Mouse (Mus musculus) forebrain, postnatal 0 days (tissue): ENCODE results near the gene Ap3m1. TPM values are rescaled to one million over a fixed set of nuclear protein-coding genes. Genes with fewer than 3 reads are reported as not detected.
A peak's percentile ranks its signal among the peaks of the same experiment; 100 is the strongest.

Source experiments
- ATAC-seq: fragments of 200-750 bp; cut with Nextera tagmentation; 2 replicates; pipeline ENCODE4 v1.8.0; 2017; ENCODE audit warnings: mild to moderate bottlenecking, moderate library complexity
- DNase-seq: peaks from one replicate; pipeline ENCODE4 v3.0.0-alpha.2; 2015
- H3K27ac ChIP-seq: fragments of 300-500 bp; sonication (generic); 2 replicates; pipeline ENCODE4 v1.5.1; 2014; ENCODE audit warnings: low read depth, mild to moderate bottlenecking, antibody characterized with exemption, low read length, moderate library complexity, mixed read lengths
- H3K27me3 ChIP-seq: fragments of 300-500 bp; sonication (generic); 2 replicates; pipeline ENCODE4 v1.6.1; 2014; ENCODE audit warnings: mild to moderate bottlenecking, low read length, mixed read lengths; ENCODE audit not compliant: insufficient read depth
- H3K36me3 ChIP-seq: fragments of 300-500 bp; sonication (generic); 2 replicates; pipeline ENCODE4 v1.6.1; 2014; ENCODE audit warnings: mild to moderate bottlenecking, moderate library complexity; ENCODE audit not compliant: insufficient read depth
- H3K4me1 ChIP-seq: fragments of 300-500 bp; sonication (generic); 2 replicates; pipeline ENCODE4 v1.6.1; 2014; ENCODE audit warnings: antibody characterized with exemption; ENCODE audit not compliant: insufficient read depth
- H3K4me2 ChIP-seq: fragments of 300-500 bp; sonication (generic); 2 replicates; pipeline ENCODE4 v1.6.1; 2014; ENCODE audit warnings: low read depth, mild to moderate bottlenecking, moderate library complexity
- H3K4me3 ChIP-seq: fragments of 300-500 bp; sonication (generic); 2 replicates; pipeline ENCODE4 v1.5.1; 2014; ENCODE audit warnings: low read depth, low read length, mixed read lengths
- H3K9ac ChIP-seq: fragments of 300-500 bp; sonication (generic); 2 replicates; pipeline ENCODE4 v1.6.1; 2014; ENCODE audit warnings: mild to moderate bottlenecking
- H3K9me3 ChIP-seq: fragments of 300-500 bp; sonication (generic); 2 replicates; pipeline ENCODE4 v1.6.1; 2016; ENCODE audit warnings: low read length
- CTCF ChIP-seq: sonication (generic); IDR thresholded peaks from 2 replicates; pipeline ENCODE4 v1.5.1; 2016; ENCODE audit warnings: antibody characterized with exemption, control low read depth, low read depth
- WGBS: fragments of 180-500 bp; shearing (Covaris S2); extraction: QIAGEN DNeasy Blood & Tissue Kit; methylation state at CpG from one replicate; pipeline ENCODE4 v1.1.7; 2014; 5-methylcytosine and 5-hydroxymethylcytosine counted together
- polyA plus RNA-seq: library from polyadenylated mRNA; unstranded; fragments of >200 nt; fragmentation: Nextera tagmentation; extraction: Ambion mirVana; gene quantifications from 2 replicates; pipeline ENCODE4 v1.2.1, GENCODE M21; 2015
- total RNA-seq: library from RNA; depleted of rRNA; stranded (reverse); fragments of >200 nt; gene quantifications from 2 replicates; pipeline ENCODE4 v1.2.3, GENCODE M21; 2014

Gene Ap3m1
- total and polyA plus RNA-seq, 2 experiments from 2014 or later = 63.9 to 81.7 TPM

DNA sequence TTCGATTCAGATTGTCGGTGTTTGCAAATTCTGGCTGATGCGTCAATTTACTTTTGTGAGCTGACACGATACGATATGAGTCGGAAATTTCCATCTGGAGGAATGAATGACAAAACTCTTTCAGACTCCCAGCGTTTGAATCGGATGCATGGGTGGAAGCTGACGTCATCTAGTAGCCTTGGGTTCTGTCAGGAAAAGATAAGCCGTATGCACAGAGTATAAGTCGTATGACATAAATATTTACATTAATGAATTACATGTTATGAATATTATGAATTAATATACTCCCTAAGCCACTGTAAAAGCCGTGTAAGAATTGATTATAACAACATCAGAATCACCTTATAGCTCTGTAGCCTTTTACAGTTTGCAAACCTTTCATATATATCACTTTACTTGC lies 13.2 kb downstream of the Ap3m1 start:
- no peak overlapping the region for H3K27ac ChIP-seq
- no peak overlapping the region for H3K4me2 ChIP-seq
- peaks cover 40% of the 10 kb centered on the region for H3K36me3 ChIP-seq
- ATAC-seq (no peak), DNase-seq (no peak)
- no peak overlapping the region for H3K4me3 ChIP-seq
- 91% methylated on average over 12 of the region's 12 CpGs for WGBS
- no peaks in the 10 kb centered on the region for H3K27me3 ChIP-seq
- H3K9me3 ChIP-seq = no peaks in the 10 kb centered on the region
- no peaks in the 10 kb centered on the region for H3K4me1 ChIP-seq
- no peak overlapping the region for H3K9ac ChIP-seq
- no peak for TF ChIP-seq CTCF

DNA sequence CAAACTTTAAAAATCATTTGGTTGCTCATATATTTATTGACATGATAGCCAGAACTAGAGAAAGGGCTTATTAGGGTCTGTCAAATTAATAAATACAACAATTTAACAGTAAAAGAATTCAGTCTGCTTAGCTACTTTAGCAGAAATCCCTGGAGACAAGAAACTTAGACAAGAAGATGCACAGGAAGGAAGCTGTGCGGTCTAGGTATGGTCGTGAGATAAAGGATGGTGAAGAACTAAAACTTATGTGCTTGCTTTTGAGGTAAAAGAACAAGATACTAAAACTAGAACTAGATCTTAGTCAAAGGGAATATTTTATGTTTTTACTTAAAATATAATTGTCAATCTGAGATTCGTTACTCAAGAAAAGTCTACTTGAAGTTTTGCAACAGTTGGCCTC lies 17.5 kb downstream of the Ap3m1 start:
- no peak overlapping the region for H3K27ac ChIP-seq
- no peaks in the 10 kb centered on the region for H3K27me3 ChIP-seq
- no peak for TF ChIP-seq CTCF
- H3K4me1 ChIP-seq = no peaks in the 10 kb centered on the region
- H3K36me3 ChIP-seq = peaks cover 50% of the 10 kb centered on the region
- no peak overlapping the region for H3K4me3 ChIP-seq
- no peak overlapping the region for H3K4me2 ChIP-seq
- ATAC-seq (no peak), DNase-seq (no peak)
- no peak overlapping the region for H3K9ac ChIP-seq
- H3K9me3 ChIP-seq = no peaks in the 10 kb centered on the region
- WGBS = 94% methylated on average over 3 of the region's 3 CpGs

DNA sequence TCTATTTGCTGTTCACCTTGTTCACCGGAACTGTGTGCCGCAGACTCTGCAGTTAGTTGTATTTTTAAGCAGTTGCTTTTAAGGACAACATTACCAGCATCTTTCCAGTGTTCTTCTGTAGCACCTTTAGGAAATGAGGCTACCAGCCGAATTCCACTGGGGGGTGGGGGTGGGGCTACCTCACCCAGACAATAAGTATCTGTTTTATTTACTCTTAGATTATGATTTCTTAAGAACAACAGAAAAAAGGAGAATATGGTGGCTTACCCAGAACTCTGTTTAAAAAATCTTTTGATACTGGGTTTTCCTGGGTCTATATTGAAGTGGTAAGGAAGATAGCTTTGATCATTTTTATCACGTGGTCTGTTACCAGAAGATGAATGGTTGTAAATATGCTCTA lies 18.0 kb downstream of the Ap3m1 start:
- Histone ChIP-seq H3K4me1 (no peaks in the 10 kb centered on the region), H3K27ac (no peak overlapping the region), H3K9me3 (no peaks in the 10 kb centered on the region), H3K4me2 (no peak overlapping the region), H3K27me3 (no peaks in the 10 kb centered on the region), H3K9ac (no peak overlapping the region), H3K4me3 (no peak overlapping the region), H3K36me3 (peaks cover 50% of the 10 kb centered on the region)
- no peak for DNase-seq
- TF ChIP-seq CTCF = no peak
- 92% methylated on average over 4 of the region's 4 CpGs for WGBS
- ATAC-seq = no peak

DNA sequence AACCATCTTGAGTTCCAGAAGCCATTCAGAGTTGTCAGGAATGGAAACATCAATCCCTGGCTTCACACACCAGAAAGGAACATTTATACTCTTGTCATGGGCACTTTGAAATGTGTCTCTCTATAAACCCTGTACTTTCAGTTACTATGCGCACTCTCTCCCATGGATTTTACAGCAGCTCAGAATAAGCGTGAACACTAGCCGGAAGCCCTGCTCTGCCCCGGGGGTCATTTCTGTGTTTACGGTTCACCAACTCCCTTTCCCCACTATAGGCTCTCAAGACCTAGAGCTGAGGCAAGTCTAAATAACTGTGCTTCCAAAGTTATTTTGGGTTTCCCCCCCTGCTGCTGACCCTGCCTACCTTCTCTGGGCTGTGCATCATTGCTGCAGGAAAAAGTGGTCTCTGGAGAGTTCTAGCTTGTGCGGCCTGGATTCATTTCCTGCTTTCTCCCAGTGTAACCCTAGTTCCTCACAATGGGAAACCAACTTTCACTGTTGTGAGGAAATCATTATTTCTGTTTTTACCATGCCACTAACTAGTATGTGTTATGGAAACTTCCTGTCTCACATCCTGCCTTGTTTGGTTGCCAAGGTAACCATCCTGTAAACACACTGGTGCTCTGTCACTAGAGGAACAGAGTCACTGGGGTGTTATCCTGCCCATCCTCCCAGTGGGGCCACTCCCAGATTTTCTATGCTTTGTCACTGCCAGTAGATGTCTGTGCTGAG lies 20.4 kb downstream of the Ap3m1 start:
- 82% methylated on average over 6 of the region's 6 CpGs for WGBS
- TF ChIP-seq CTCF = no peak
- Histone ChIP-seq H3K4me3 (no peak overlapping the region), H3K4me1 (no peaks in the 10 kb centered on the region), H3K27me3 (no peaks in the 10 kb centered on the region), H3K27ac (no peak overlapping the region), H3K4me2 (no peak overlapping the region), H3K9ac (no peak overlapping the region), H3K9me3 (no peaks in the 10 kb centered on the region), H3K36me3 (peaks cover 43% of the 10 kb centered on the region)
- ATAC-seq = peak; percentile 67; the same call in 1 of the 2 replicates
- peak; percentile 17 for DNase-seq

DNA sequence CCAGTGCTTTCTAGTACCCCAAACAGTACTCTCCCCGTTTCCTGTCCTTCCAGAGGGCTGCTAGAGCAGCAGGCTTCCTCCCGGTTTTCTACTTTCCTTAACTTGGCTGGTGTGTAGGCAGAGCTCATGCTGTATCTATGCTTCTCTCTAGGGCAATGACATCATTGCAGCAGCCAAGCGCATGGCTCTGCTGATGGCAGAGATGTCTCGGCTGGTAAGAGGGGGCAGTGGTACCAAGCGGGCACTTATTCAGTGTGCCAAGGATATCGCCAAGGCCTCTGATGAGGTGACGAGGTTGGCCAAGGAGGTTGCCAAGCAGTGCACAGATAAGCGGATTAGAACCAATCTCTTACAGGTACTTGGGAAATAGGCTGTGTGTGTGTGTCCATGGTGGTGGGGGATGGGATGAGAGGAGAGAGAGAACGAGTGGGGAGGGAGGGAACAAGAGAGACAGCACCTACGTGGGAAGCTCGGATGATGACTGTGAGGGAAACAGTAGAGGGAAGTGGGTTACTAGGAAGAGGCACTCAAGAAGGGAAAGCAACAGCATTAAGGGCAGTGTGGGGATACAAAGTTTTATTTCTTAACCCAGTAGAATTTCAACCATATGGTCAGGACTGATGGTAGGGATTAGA lies 23.2 kb downstream of the Ap3m1 start:
- no peak overlapping the region for H3K9ac ChIP-seq
- no peak overlapping the region for H3K4me2 ChIP-seq
- H3K9me3 ChIP-seq = no peaks in the 10 kb centered on the region
- H3K4me3 ChIP-seq = no peak overlapping the region
- ATAC-seq (no peak), DNase-seq (no peak)
- H3K27ac ChIP-seq = no peak overlapping the region
- H3K36me3 ChIP-seq = peaks cover 32% of the 10 kb centered on the region
- no peak for TF ChIP-seq CTCF
- H3K4me1 ChIP-seq = no peaks in the 10 kb centered on the region
- 91% methylated on average over 11 of the region's 11 CpGs for WGBS
- H3K27me3 ChIP-seq = no peaks in the 10 kb centered on the region

DNA sequence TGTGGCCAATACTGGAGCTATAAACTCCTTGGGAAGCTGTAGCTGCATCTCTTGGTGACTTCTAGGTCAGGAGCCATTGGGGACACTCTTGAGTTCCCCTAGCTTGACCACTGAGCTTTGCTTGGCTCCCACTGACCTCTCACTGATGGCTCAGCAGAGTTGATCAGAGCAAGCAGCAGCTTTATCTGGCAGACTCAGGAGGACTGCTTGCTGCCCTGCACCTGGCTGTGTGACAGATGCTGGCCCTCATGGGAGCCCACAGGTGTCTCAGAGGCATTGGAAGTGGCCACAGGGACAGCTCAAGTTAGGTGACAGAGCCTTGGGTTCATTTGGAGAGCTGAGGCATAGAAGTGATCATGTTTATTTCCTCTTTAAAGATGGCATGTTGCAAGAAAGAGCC lies 24.8 kb downstream of the Ap3m1 start:
- ATAC-seq (no peak), DNase-seq (no peak)
- no peaks in the 10 kb centered on the region for H3K4me1 ChIP-seq
- H3K9ac ChIP-seq = no peak overlapping the region
- no peaks in the 10 kb centered on the region for H3K9me3 ChIP-seq
- H3K4me2 ChIP-seq = no peak overlapping the region
- H3K27me3 ChIP-seq = no peaks in the 10 kb centered on the region
- no peak for TF ChIP-seq CTCF
- no peak overlapping the region for H3K4me3 ChIP-seq
- peaks cover 27% of the 10 kb centered on the region for H3K36me3 ChIP-seq
- H3K27ac ChIP-seq = no peak overlapping the region

DNA sequence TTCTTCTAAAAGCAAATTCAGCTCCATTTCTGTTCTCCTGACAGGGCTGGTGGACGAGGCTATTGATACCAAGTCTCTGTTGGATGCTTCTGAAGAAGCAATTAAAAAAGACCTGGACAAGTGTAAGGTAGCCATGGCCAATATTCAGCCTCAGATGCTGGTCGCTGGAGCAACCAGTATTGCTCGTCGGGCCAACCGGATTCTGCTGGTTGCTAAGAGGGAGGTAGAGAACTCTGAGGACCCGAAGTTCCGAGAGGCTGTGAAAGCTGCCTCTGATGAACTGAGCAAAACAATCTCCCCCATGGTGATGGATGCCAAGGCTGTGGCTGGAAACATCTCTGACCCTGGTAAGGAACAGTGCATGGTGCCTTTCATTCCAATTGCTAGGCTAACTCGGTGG lies 31.9 kb downstream of the Ap3m1 start:
- Histone ChIP-seq H3K9me3 (no peaks in the 10 kb centered on the region), H3K4me1 (no peaks in the 10 kb centered on the region), H3K36me3 (0 out of 2 replicates have a peak, but pooled peaks cover 3% of the 10 kb centered on the region), H3K27me3 (no peaks in the 10 kb centered on the region), H3K9ac (no peak overlapping the region), H3K4me3 (no peak overlapping the region), H3K4me2 (no peak overlapping the region), H3K27ac (no peak overlapping the region)
- ATAC-seq = no peak
- WGBS = 85% methylated on average over 8 of the region's 8 CpGs
- no peak for TF ChIP-seq CTCF
- DNase-seq = no peak
